Mouse (Mus musculus): ENCODE results near the gene Ipp.

DNA sequence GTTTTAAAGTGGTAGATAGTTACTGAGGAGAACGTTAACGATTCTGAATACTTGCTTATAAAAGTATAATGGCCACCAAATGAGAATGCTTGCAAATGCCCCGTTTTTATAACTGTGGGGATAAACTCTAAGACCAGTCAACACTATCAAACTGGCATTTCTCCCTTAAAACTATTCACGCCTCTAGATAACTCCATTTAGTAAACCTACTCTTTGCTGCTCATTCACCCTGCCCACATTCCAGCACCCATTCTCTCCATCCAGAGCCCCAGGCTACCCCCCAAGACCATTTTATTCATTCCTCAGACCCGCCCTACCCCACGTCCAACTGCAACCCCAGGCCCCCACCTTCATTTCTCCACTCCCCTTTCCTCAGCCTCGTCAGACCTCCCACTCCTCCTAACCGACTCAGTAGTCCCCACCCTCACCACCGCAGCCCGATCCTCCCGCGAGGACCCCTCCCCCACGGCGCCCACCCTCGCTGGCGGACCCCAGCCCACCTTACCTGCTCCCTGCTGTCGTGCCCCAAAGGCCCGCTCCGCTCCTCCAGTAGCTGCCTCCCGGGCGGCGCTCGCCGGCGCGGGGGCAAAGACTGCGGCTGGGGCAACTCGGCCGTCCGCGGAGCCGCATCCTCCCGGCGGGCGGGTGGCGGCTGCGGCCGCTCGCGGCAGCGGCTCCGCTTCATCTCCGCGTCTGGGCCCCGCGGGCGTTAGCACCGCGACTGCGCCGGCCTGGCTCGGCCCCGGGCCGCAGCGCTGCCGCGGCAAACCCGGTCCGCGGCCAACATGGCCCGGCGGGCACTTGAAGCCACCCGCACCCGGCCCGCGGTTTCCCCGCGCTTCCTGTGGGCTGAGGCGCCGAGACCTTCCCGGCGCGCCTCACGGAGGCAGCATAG lies 43.9 kb upstream of the Ipp start:
- peak; percentile 48 for TF ChIP-seq CTCF (IDR thresholded peaks at IDR 0.05; ENCODE audit: low read depth)
- TF ChIP-seq EP300 (IDR thresholded peaks at IDR 0.05; ENCODE audit: low read depth), result no peak
